Mouse (Mus musculus) hindbrain, embryonic 13.5 days (tissue): Measurements from ENCODE around the gene Ppara. TPM values are rescaled to one million over a fixed set of nuclear protein-coding genes. Genes with fewer than 3 reads are reported as not detected.

Experiments used
- ATAC-seq: fragments of 200-750 bp; cut with Nextera tagmentation; 2 replicates; pipeline ENCODE4 v1.8.0; 2017; ENCODE audit warnings: moderate TSS enrichment; ENCODE audit not compliant: low FRiP score
- H3K27ac ChIP-seq: fragments of 300-500 bp; sonication (generic); 2 replicates; pipeline ENCODE4 v1.5.1; 2015; ENCODE audit warnings: inconsistent platforms, mild to moderate bottlenecking, moderate library complexity
- H3K27me3 ChIP-seq: fragments of 300-500 bp; sonication (generic); 2 replicates; pipeline ENCODE4 v1.6.1; 2015; ENCODE audit warnings: mild to moderate bottlenecking, inconsistent platforms
- H3K36me3 ChIP-seq: fragments of 300-500 bp; sonication (generic); 2 replicates; pipeline ENCODE4 v1.6.1; 2015; ENCODE audit warnings: mild to moderate bottlenecking, inconsistent platforms
- H3K4me1 ChIP-seq: fragments of 300-500 bp; sonication (generic); replicated peaks from 2 replicates; pipeline ENCODE4 v1.6.1; 2015; ENCODE audit warnings: inconsistent platforms
- H3K4me2 ChIP-seq: fragments of 300-500 bp; sonication (generic); 2 replicates; pipeline ENCODE4 v1.6.1; 2015; ENCODE audit warnings: inconsistent platforms, mild to moderate bottlenecking, moderate library complexity
- H3K4me3 ChIP-seq: fragments of 300-500 bp; sonication (generic); 2 replicates; pipeline ENCODE4 v1.5.1; 2015; ENCODE audit warnings: mild to moderate bottlenecking, inconsistent platforms
- H3K9ac ChIP-seq: fragments of 300-500 bp; sonication (generic); 2 replicates; pipeline ENCODE4 v1.6.1; 2015; ENCODE audit warnings: mild to moderate bottlenecking, inconsistent platforms
- H3K9me3 ChIP-seq: fragments of 300-500 bp; sonication (generic); 2 replicates; pipeline ENCODE4 v1.6.1; 2016; ENCODE audit warnings: inconsistent platforms
- WGBS: fragments of 180-500 bp; shearing (Covaris S2); methylation state at CpG from one replicate; pipeline ENCODE4 v1.1.7; 2015; 5-methylcytosine and 5-hydroxymethylcytosine counted together
- polyA plus RNA-seq: library from polyadenylated mRNA; unstranded; fragments of >200 nt; fragmentation: Nextera tagmentation; extraction: Ambion mirVana; gene quantifications from 2 replicates; pipeline ENCODE4 v1.2.1, GENCODE M21; 2015

Gene Ppara
- polyA plus RNA-seq, 1 experiment from 2014 or later: 1.7 TPM

GRCm38 (mm10) chr15:85699452-85699851 lies 35.3 kb upstream of the Ppara start:
- H3K9ac ChIP-seq: no peak overlapping the region
- H3K36me3 ChIP-seq: peaks cover 97% of the 10 kb centered on the region
- no peak overlapping the region for H3K4me3 ChIP-seq
- no peaks in the 10 kb centered on the region for H3K27me3 ChIP-seq
- H3K4me2 ChIP-seq: no peak overlapping the region
- H3K4me1 ChIP-seq: peaks cover 53% of the 10 kb centered on the region
- H3K27ac ChIP-seq: peak overlapping the region; percentile 80
- H3K9me3 ChIP-seq: no peaks in the 10 kb centered on the region
- ATAC-seq: no peak
- 78% methylated on average over 5 of the region's 5 CpGs for WGBS

- Histone ChIP-seq H3K4me2 (no peak overlapping the region), H3K9me3 (no peaks in the 10 kb centered on the region), H3K4me3 (no peak overlapping the region), H3K27me3 (no peaks in the 10 kb centered on the region), H3K27ac (peak overlapping the region; percentile 80), H3K4me1 (peaks cover 58% of the 10 kb centered on the region), H3K36me3 (peaks cover 97% of the 10 kb centered on the region), H3K9ac (0 out of 2 replicates have a peak overlapping the region, but pooled peaks have one; percentile 2)
- ATAC-seq: no peak
- WGBS: 96% methylated on average over 13 of the region's 13 CpGs
These were observed 34.8 kb upstream of the Ppara start for GRCm38 (mm10) chr15:85699862-85700501.

GRCm38 (mm10) chr15:85700716-85701115 lies 34.1 kb upstream of the Ppara start:
- Histone ChIP-seq H3K4me2 (no peak overlapping the region), H3K27ac (peak overlapping the region; percentile 80), H3K27me3 (no peaks in the 10 kb centered on the region), H3K4me3 (no peak overlapping the region), H3K4me1 (peaks cover 60% of the 10 kb centered on the region), H3K36me3 (peaks cover 97% of the 10 kb centered on the region), H3K9me3 (no peaks in the 10 kb centered on the region), H3K9ac (peak overlapping the region; percentile 31; the same call in 1 of the 2 replicates)
- WGBS: 86% methylated on average over 9 of the region's 9 CpGs
- ATAC-seq: no peak

- peaks cover 97% of the 10 kb centered on the region for H3K36me3 ChIP-seq
- H3K4me2 ChIP-seq: no peak overlapping the region
- H3K9ac ChIP-seq: peak overlapping the region; percentile 39
- no peak for ATAC-seq
- peak overlapping the region; percentile 80 for H3K27ac ChIP-seq
- H3K4me1 ChIP-seq: peaks cover 63% of the 10 kb centered on the region
- 78% methylated on average over 10 of the region's 10 CpGs for WGBS
- H3K27me3 ChIP-seq: no peaks in the 10 kb centered on the region
- H3K9me3 ChIP-seq: no peaks in the 10 kb centered on the region
- no peak overlapping the region for H3K4me3 ChIP-seq
These were observed 33.5 kb upstream of the Ppara start for GRCm38 (mm10) chr15:85701128-85701930.

GRCm38 (mm10) chr15:85702411-85702951 lies 32.3 kb upstream of the Ppara start:
- Histone ChIP-seq H3K9me3 (no peaks in the 10 kb centered on the region), H3K4me2 (no peak overlapping the region), H3K27me3 (no peaks in the 10 kb centered on the region), H3K9ac (no peak overlapping the region), H3K4me1 (peaks cover 63% of the 10 kb centered on the region), H3K27ac (peak overlapping the region; percentile 80), H3K36me3 (peaks cover 98% of the 10 kb centered on the region), H3K4me3 (no peak overlapping the region)
- ATAC-seq: peak; percentile 60
- 64% methylated on average over 13 of the region's 13 CpGs for WGBS

GRCm38 (mm10) chr15:85703194-85703641 lies 31.6 kb upstream of the Ppara start:
- Histone ChIP-seq H3K4me2 (no peak overlapping the region), H3K27me3 (no peaks in the 10 kb centered on the region), H3K27ac (peak overlapping the region; percentile 80), H3K4me1 (peaks cover 63% of the 10 kb centered on the region), H3K36me3 (peaks cover 93% of the 10 kb centered on the region), H3K9ac (no peak overlapping the region), H3K9me3 (no peaks in the 10 kb centered on the region), H3K4me3 (no peak overlapping the region)
- WGBS: 46% methylated on average over 10 of the region's 11 CpGs
- peak; percentile 29 for ATAC-seq

- WGBS: 90% methylated on average over 4 of the region's 4 CpGs
- no peak overlapping the region for H3K4me3 ChIP-seq
- no peaks in the 10 kb centered on the region for H3K9me3 ChIP-seq
- H3K36me3 ChIP-seq: peaks cover 87% of the 10 kb centered on the region
- H3K4me1 ChIP-seq: peaks cover 63% of the 10 kb centered on the region
- no peak overlapping the region for H3K4me2 ChIP-seq
- no peaks in the 10 kb centered on the region for H3K27me3 ChIP-seq
- no peak overlapping the region for H3K9ac ChIP-seq
- ATAC-seq: no peak
- H3K27ac ChIP-seq: peak overlapping the region; percentile 80
These were observed 30.9 kb upstream of the Ppara start for GRCm38 (mm10) chr15:85703858-85704257.

GRCm38 (mm10) chr15:85704341-85705012 lies 30.3 kb upstream of the Ppara start:
- peak overlapping the region; percentile 80 for H3K27ac ChIP-seq
- ATAC-seq: no peak
- no peak overlapping the region for H3K4me3 ChIP-seq
- H3K9ac ChIP-seq: peak overlapping the region; percentile 19; the same call in 1 of the 2 replicates
- H3K4me1 ChIP-seq: peaks cover 64% of the 10 kb centered on the region
- H3K4me2 ChIP-seq: no peak overlapping the region
- no peaks in the 10 kb centered on the region for H3K9me3 ChIP-seq
- no peaks in the 10 kb centered on the region for H3K27me3 ChIP-seq
- 85% methylated on average over 8 of the region's 8 CpGs for WGBS
- H3K36me3 ChIP-seq: peaks cover 81% of the 10 kb centered on the region

GRCm38 (mm10) chr15:85705013-85705528 lies 29.7 kb upstream of the Ppara start:
- Histone ChIP-seq H3K9me3 (no peaks in the 10 kb centered on the region), H3K9ac (peak overlapping the region; percentile 19; the same call in 1 of the 2 replicates), H3K4me2 (no peak overlapping the region), H3K27me3 (no peaks in the 10 kb centered on the region), H3K27ac (peak overlapping the region; percentile 44; the same call in 1 of the 2 replicates), H3K4me3 (no peak overlapping the region), H3K36me3 (peaks cover 75% of the 10 kb centered on the region), H3K4me1 (peaks cover 64% of the 10 kb centered on the region)
- 90% methylated on average over 9 of the region's 9 CpGs for WGBS
- ATAC-seq: no peak

- no peak for ATAC-seq
- Histone ChIP-seq H3K36me3 (peaks cover 68% of the 10 kb centered on the region), H3K4me3 (no peak overlapping the region), H3K27me3 (peaks cover 3% of the 10 kb centered on the region; the same call in 1 of the 2 replicates), H3K27ac (peak overlapping the region; percentile 44), H3K4me1 (peaks cover 58% of the 10 kb centered on the region), H3K4me2 (no peak overlapping the region), H3K9me3 (no peaks in the 10 kb centered on the region), H3K9ac (0 out of 2 replicates have a peak overlapping the region, but pooled peaks have one; percentile 46)
- 81% methylated on average over 13 of the region's 13 CpGs for WGBS
These were observed 29.0 kb upstream of the Ppara start for GRCm38 (mm10) chr15:85705566-85706332.

- Histone ChIP-seq H3K4me1 (peaks cover 53% of the 10 kb centered on the region), H3K36me3 (peaks cover 61% of the 10 kb centered on the region)
These were observed 28.3 kb upstream of the Ppara start for GRCm38 (mm10) chr15:85706527-85706926.

More at GRCm38 (mm10) chr15:85706527-85706926, 28.3 kb upstream of the Ppara start:
- Histone ChIP-seq H3K9ac (no peak overlapping the region), H3K27me3 (peaks cover 10% of the 10 kb centered on the region; the same call in 1 of the 2 replicates), H3K27ac (peak overlapping the region; percentile 41), H3K9me3 (no peaks in the 10 kb centered on the region), H3K4me3 (no peak overlapping the region), H3K4me2 (no peak overlapping the region)
- ATAC-seq: no peak
- WGBS: 93% methylated on average over 8 of the region's 8 CpGs
